Mouse (Mus musculus): ENCODE measurements around the gene Stx6.

- TF ChIP-seq GABPA (IDR thresholded peaks at IDR 0.05; ENCODE audit: insufficient replicate concordance, low read depth, low read length) (no peak), POLR2A (IDR thresholded peaks at IDR 0.05; ENCODE audit: low read depth, low read length) (no peak), IRF4 (IDR thresholded peaks at IDR 0.05; ENCODE audit: low read depth, low read length) (no peak), SIN3A (IDR thresholded peaks at IDR 0.05; ENCODE audit: low read length) (no peak), CHD2 (IDR thresholded peaks at IDR 0.05; ENCODE audit: low read length) (no peak), NELFE (IDR thresholded peaks at IDR 0.05; ENCODE audit: low read depth, low read length) (no peak), CTCF (conservative IDR thresholded peaks at IDR 0.05 in 1 of 2, IDR thresholded peaks at IDR 0.05 in 1 of 2; ENCODE audit: low read depth in 2 of 2, low read length in 2 of 2) (no peak), UBTF (IDR thresholded peaks at IDR 0.05; ENCODE audit: low read depth, low read length) (no peak), ZKSCAN1 (IDR thresholded peaks at IDR 0.05; ENCODE audit: borderline replicate concordance, low read depth, low read length) (no peak), MAX (IDR thresholded peaks at IDR 0.05; ENCODE audit: low read length) (no peak)
Measured at GRCm38 (mm10) chr1:155212081-155212480, 53.6 kb downstream of the Stx6 start.
